Mouse (Mus musculus): ENCODE measurements around the gene Trim67.
"Not testable (repeated sequence)": the region's sequence is repeated elsewhere in the genome, so short reads cannot be mapped to it uniquely, and the experiment has no call there.

The Trim67 gene

GRCm38 (mm10) chr8:124833430-124834205 is 40.7 kb downstream of the Trim67 start:
- no peak for DNase-seq (ENCODE audit: low spot score)

GRCm38 (mm10) chr8:124835848-124836247 is 43.0 kb downstream of the Trim67 start:
- DNase-seq (ENCODE audit: low spot score) = no peak

GRCm38 (mm10) chr8:124836273-124836672 is 43.4 kb downstream of the Trim67 start:
- no peak for DNase-seq (ENCODE audit: low spot score)

- DNase-seq (ENCODE audit: low spot score) = no peak
Observed at GRCm38 (mm10) chr8:124836907-124837306, 44.0 kb downstream of the Trim67 start.

DNA sequence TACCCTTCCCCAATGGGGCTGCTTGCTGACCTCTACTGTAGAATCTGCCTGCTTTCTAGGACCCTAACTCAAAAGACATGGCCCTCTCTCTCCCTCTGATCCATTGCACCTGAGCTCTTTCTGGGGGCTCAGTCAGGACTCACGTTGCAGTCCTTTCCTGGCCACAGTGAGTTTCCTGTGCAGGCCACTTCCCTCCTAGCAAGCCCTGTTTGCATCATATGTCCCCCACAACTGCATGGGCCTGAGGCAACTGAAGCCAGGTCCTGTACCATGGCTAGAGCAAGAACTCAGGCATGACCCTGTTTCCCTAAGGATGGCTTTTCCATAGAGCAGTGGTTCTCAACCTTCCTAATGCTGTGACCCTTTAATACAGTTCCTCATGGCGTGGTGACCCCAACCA is 45.1 kb downstream of the Trim67 start:
- no peak for DNase-seq (ENCODE audit: low spot score)

DNA sequence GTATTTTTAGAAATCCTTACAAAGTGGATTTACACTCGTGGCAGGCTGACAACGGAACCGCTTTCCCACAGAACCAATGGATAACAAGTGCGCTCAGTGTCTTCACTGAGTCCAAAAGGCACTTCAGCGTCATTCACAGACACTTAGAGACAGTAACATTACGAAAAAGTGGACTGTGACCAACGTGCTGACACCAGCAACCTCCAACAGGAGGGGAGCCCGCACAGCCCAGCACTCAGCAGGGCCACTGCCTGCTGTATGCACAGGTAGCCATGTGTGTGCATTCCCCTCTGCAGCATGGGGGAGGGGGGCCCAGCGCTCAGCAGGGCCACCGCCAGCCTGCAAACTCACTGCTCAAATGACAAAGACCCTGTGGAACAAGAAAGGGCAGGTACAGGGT is 46.5 kb downstream of the Trim67 start:
- peak; percentile 78 for DNase-seq (ENCODE audit: low spot score)

DNA sequence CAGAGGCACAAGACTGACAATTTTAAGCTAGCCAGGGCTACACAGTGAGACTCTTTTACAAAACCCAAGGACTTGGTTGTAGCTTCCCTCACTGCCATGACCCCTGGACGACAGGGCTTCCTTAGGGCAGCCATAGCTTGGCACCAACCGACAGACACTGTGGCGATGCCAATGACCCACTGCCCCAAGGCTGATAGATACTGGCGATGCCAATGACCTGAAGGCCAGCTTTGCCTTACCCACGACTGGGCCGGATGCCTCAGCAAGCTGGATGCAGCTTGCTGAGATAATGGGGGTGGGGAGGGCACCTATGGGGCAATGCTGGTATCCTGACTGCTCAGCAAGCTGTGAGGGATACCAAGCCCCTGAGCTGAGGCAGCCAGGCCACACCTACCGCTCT is 48.0 kb downstream of the Trim67 start:
- DNase-seq (ENCODE audit: low spot score) = no peak

- DNase-seq (ENCODE audit: low spot score) = no peak
Observed at GRCm38 (mm10) chr8:124841775-124842174, 48.9 kb downstream of the Trim67 start.

DNA sequence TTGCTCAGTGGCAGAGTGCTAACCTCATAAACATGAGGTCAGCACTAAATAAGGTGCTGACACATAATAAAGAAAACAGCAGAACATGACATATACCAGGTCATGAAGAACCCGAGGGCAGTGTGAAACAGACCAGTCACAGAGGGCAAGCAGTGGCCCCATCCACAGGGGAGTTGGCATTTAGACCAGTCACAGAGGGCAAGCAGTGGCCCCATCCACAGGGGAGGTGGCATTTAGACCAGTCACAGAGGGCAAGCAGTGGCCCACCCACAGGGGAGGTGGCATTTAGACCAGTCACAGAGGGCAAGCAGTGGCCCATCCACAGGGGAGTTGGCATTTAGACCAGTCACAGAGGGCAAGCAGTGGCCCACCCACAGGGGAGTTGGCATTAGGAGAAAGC is 50.0 kb downstream of the Trim67 start:
- DNase-seq (ENCODE audit: low spot score) = not testable (repeated sequence)

DNA sequence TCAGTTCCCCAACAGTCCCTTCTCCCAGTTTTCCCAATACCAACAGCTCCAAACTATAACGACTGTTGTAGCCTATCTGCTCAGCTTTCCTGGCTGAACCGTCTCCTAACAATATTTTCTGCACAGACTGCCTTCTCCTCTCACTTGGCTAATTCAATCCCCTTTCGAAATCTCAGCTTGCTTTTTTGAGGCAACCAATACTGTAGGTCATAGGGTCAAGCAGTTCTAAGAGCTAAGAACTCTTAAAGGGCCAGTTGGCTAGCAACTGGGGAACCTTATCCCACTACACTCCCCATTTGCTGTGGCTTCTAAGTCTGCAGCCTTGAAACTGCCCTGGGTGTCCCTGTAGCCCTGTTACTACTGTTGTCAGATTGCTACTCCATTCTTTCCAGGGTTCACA is 52.2 kb downstream of the Trim67 start:
- no peak for DNase-seq (ENCODE audit: low spot score)

GRCm38 (mm10) chr8:124845573-124845972 is 52.7 kb downstream of the Trim67 start:
- DNase-seq (ENCODE audit: low spot score) = no peak

DNA sequence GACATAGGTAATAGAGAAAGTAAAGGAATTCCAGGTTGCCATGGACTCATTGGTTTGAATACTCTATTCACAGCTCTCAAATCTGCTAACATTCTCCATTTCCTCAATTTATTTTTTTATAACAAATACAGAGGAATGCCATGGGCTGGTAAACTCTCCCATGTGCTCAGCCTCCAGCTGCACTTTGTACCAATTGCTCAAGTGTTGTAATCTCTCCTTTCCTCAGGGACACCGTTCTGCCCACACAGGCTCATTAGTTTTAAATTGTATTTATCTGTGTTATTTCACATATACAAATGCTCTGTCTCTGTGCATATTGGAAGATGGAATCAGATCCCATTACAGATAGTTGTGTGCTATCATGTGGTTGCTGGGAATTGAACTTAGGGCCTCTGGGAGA is 60.6 kb downstream of the Trim67 start:
- DNase-seq (ENCODE audit: low spot score) = no peak

GRCm38 (mm10) chr8:124859466-124859865 is 66.6 kb downstream of the Trim67 start:
- no peak for DNase-seq (ENCODE audit: low spot score)

DNA sequence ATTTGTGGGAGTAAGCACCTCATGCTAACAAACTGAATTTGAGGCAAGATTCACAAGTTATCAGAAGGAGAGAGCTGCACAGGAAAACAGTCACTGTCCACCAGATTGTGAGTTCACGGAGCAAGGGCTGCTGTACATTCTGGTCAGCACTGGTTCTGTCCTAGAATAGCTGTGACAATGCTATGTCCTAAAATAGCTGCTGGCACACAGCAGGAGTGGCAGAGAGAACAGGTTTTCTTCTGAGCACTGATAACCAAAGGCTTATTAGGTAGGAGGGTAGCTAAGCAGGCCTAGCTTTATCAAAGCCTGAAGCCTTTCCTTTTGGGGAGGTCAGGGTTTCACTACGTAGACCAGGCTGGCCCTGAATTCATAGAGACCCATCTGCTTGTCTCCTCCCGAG is 67.3 kb downstream of the Trim67 start:
- no peak for DNase-seq (ENCODE audit: low spot score)

DNA sequence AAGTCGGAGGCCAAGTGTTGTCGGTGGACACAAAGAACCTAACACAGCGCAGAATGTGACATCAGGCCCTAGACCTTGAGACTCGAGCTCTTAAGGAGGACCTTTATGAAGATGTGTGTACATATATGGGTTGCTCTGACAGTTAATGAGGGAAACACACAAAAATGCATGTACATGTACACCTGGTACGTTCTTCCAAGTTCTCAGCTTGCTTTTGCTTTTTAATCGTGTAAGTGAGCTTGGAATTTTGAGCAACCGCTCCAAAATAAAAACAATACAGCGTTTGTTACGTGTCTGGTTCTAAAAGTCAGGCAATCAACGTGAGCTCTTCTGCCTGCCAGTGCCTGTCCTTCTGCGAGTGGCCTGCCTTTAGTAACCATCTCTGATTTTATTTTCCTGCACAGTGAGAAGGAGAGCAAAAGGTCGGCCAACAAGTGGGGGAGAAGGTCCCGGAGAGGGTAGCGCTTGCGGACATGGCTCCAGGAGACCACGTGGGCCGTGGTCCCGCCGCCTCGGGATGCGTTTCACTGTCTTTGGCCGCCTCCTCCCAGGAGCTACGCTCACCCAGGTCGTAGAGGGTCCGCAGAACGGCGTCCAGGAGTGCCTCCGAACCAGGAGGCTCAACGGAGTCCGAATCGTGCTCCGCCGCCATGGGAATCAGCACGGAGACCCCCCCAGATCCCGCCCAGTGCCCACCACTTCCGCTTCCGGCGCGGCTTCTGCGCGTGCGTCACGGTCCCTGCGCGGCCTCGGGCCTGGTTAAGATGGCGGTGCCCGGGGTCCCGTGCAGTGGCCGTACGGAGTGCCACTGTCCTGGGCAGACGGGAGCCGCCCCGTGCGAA is 69.7 kb downstream of the Trim67 start, which contains the start of the genes Gnpat and 2810004N23Rik:
TSS of gene Gnpat (plus strand) at position 713 of the 842 bp plus-strand sequence.
TSS of gene 2810004N23Rik (minus strand) at position 800 of the 842 bp plus-strand sequence.
- peak; percentile 94 for DNase-seq (ENCODE audit: low spot score)

GRCm38 (mm10) chr8:124863163-124863677 is 70.3 kb downstream of the Trim67 start:
- no peak for DNase-seq (ENCODE audit: low spot score)

DNA sequence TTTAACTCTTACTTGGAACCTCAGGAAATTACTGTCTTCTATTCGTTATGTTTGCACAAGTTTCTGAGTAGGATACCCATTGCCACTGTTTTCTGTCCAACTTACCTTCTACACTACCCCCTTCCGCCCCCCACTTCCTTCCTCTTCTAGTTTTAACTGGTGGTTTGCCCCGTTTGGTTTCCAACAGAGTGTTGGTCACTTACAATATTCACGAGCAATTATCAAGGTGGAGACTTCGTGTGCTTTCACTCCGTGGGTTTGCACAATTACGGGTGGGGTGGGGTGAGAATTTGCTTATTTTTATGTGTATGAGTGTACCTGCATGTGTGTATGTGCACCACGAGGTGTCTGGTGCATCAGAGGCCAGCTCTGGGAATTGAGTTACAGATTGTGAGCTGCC is 70.8 kb downstream of the Trim67 start:
- DNase-seq (ENCODE audit: low spot score) = no peak

DNA sequence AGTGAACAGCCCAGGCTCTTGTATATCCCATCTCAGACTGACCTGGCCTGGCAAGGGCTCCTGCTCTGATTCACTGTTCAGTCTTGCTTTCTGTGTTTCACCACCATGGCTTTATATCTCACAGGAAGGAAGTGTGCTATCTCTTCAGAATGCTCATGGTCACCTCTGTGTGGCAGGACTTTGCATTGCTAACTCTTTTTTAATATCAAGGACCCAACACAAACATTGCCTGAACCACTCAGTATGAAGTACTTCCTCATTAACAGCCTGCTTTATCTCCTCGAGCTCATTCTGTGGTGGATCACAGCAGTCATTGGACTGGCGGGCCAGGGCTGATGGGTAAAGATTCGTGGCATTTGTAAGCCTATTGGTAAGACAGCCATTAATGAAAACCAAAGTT is 73.8 kb downstream of the Trim67 start:
- no peak for DNase-seq (ENCODE audit: low spot score)

GRCm38 (mm10) chr8:124867126-124867525 is 74.2 kb downstream of the Trim67 start:
- DNase-seq (ENCODE audit: low spot score) = no peak

DNA sequence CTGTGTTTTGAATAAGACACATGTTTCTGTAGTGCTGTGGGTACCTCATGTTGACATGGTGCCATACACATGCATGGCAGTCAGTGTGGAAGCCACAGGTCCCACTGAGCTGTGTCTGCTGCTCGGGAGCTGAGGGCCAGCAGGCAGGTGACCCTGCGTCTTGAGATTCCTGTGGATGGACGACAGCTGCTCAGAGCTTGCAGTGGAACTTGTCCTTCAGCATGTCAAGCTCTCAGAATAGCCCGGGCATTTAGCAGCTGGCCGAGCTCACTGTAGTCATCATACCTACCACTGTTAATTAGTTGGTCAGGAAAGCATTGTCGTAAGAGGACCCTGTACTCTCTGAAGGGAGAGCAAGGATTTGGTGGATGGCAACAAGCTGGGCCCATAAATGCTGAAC is 76.8 kb downstream of the Trim67 start:
- no peak for DNase-seq (ENCODE audit: low spot score)

DNA sequence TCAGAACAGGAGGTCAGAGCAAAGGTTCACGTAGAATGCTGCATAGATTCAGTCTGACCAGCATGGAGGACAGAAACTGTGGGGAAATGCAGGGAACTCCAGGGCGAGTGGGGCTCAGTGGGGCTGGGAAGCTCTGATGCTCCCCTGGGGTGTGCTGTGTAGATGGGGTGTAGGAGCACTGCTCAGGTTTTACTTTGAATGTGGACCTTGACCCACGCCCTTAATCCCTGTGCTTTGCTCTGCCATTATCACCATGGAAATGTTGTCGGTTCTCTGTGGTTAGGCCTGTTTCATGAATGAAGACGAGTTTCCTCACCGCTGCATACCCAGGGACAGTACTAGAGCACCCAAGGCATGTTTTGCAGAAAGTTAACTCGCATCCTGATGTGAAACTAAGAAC is 78.6 kb downstream of the Trim67 start:
- no peak for DNase-seq (ENCODE audit: low spot score)

- DNase-seq (ENCODE audit: low spot score) = no peak
Observed at GRCm38 (mm10) chr8:124872081-124872480, 79.2 kb downstream of the Trim67 start.

- peak; percentile 71 for DNase-seq (ENCODE audit: low spot score)
Observed at GRCm38 (mm10) chr8:124872690-124873089, 79.8 kb downstream of the Trim67 start.

Data from yolk sac, embryonic 10.5 days (tissue).